Mouse (Mus musculus) spleen, adult 2 months (tissue): ENCODE measurements around the gene Rhob. TPM values are rescaled to one million over a fixed set of nuclear protein-coding genes. Genes with fewer than 3 reads are reported as not detected.

Experiments
- DNase-seq, 2 experiments: peaks; one replicate each; pipeline versions ENCODE4 v3.0.0 to v3.0.0-alpha.2; 2012 to 2021; ENCODE audit warnings: low spot score in 2 of 2, low read depth in 1 of 2
- H3K27ac ChIP-seq: fragments of 200-500 bp; 2 replicates; pipeline ENCODE4 v1.5.1; 2012; ENCODE audit warnings: low read length, inconsistent platforms; ENCODE audit not compliant: insufficient read depth
- H3K27me3 ChIP-seq: fragments of 200-500 bp; 2 replicates; pipeline ENCODE4 v1.6.1; 2012; ENCODE audit warnings: mild to moderate bottlenecking, moderate library complexity, low read length, inconsistent platforms; ENCODE audit not compliant: control insufficient read depth, insufficient read depth
- H3K36me3 ChIP-seq: fragments of 200-500 bp; 2 replicates; pipeline ENCODE4 v1.6.1; 2012; ENCODE audit warnings: mild to moderate bottlenecking, low read length, inconsistent platforms; ENCODE audit not compliant: control insufficient read depth, insufficient read depth
- H3K4me1 ChIP-seq: fragments of 200-500 bp; 2 replicates; pipeline ENCODE4 v1.6.1; 2011; ENCODE audit warnings: inconsistent platforms; ENCODE audit not compliant: control insufficient read depth, insufficient read depth, insufficient read length
- H3K4me3 ChIP-seq: fragments of 200-500 bp; 2 replicates; pipeline ENCODE4 v1.5.1; 2011; ENCODE audit warnings: mild to moderate bottlenecking, inconsistent platforms; ENCODE audit not compliant: insufficient read depth, insufficient read length; ENCODE audit errors: extremely low read depth
- CTCF ChIP-seq: fragments of 200-500 bp; IDR thresholded peaks from 2 replicates; pipeline ENCODE4 v1.5.1; 2011; ENCODE audit warnings: mild to moderate bottlenecking, inconsistent platforms; ENCODE audit not compliant: insufficient read depth, insufficient read length, insufficient replicate concordance; ENCODE audit errors: extremely low read depth
- POLR2A ChIP-seq: fragments of 200-500 bp; IDR thresholded peaks from 2 replicates; pipeline ENCODE4 v1.6.1; 2011; ENCODE audit warnings: low read depth, low read length, inconsistent platforms
- WGBS: fragments of 180-500 bp; shearing (Covaris S2); methylation state at CpG from one replicate; pipeline ENCODE4 v1.1.7; 2018; 5-methylcytosine and 5-hydroxymethylcytosine counted together
- polyA plus RNA-seq: library from polyadenylated mRNA; depleted of rRNA; stranded (reverse); fragments of >200 nt; gene quantifications from 2 replicates; pipeline ENCODE4 v1.2.3, GENCODE M21; 2012

The Rhob gene
- polyA plus RNA-seq, 1 experiment, result 84.8 TPM

DNA sequence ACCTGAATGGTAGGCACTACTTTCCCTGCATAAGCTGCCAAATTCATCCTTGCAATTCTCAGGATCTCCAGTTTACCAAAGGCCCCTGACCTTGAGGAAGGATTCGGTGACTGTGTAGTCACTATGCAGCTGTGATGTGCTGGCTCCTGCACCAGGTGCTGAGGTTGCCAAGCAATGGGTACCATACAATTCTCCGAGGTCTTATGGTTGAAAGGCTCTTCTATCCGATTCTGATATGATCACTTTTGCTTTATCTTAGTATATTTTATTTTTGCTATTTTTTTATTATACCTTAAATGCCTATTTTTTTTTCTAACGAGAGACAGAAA, 11.2 kb downstream of the Rhob start:
- Histone ChIP-seq H3K36me3 (no peaks in the 10 kb centered on the region), H3K4me3 (no peak overlapping the region), H3K27ac (no peak overlapping the region), H3K4me1 (no peaks in the 10 kb centered on the region), H3K27me3 (no peaks in the 10 kb centered on the region)
- WGBS, result 88% methylated on average over 4 of the region's 4 CpGs
- DNase-seq, result no peak
- TF ChIP-seq POLR2A (no peak), CTCF (no peak)

DNA sequence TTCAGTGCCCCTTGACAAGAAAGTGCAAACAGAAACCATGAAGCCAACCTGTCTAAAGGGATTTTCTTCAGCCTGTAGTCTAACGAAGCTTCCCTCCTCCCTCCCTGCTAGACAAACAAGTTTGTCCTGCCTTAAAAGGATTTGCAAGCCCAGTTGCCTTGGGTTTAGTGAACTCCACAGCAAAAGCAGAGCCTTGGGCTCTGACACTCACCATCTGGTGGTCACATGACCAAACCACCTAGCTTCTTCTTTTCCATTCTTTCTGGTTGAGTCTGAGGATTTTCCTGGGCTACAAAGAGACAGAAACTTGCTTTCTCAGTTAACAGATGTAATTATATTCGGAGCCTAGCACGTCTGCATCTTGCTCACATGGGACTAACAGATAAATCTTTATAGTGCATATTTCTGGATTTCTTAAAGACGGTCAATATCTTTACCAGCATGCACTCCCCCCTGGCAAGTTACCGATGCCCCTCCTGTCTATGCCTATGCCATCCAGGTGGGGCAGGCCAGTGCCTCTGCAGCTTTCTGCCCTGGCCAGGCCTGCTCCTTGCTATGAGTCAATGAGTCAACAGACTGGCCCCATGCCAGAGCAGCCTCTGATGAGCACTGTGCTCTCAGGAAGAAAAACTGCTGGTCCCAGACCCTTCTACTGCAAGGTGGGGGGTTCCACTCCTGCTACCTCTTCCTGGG, 11.7 kb downstream of the Rhob start:
- no peak overlapping the region for H3K4me3 ChIP-seq
- no peaks in the 10 kb centered on the region for H3K4me1 ChIP-seq
- no peaks in the 10 kb centered on the region for H3K36me3 ChIP-seq
- TF ChIP-seq POLR2A (no peak), CTCF (no peak)
- 73% methylated on average over 5 of the region's 5 CpGs for WGBS
- DNase-seq, result no peak
- no peaks in the 10 kb centered on the region for H3K27me3 ChIP-seq
- H3K27ac ChIP-seq, result no peak overlapping the region

DNA sequence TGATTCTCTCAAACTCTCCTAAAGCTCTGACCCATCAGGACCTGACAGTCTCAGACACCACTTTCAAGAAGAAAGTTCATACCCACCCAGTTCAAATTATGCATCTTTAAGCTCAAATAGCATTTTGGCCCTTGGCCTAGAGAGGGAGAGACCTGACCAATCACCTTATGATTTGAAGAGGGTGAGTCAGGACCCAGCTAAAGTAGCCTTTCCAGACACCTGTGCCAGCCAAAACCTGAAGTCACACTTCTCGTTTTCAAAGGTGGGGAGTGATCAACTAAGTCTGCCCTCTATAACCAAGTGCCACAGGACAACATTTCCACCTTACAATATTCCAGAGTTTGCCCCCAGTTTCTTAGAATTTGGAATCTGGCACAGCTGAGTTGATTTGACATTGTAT, 12.5 kb downstream of the Rhob start:
- Histone ChIP-seq H3K36me3 (no peaks in the 10 kb centered on the region), H3K4me3 (no peak overlapping the region), H3K4me1 (no peaks in the 10 kb centered on the region), H3K27me3 (no peaks in the 10 kb centered on the region), H3K27ac (no peak overlapping the region)
- TF ChIP-seq POLR2A, result no peak
- no peak for TF ChIP-seq CTCF
- WGBS, result 51% methylated on average over 1 of the region's 1 CpGs
- no peak for DNase-seq

DNA sequence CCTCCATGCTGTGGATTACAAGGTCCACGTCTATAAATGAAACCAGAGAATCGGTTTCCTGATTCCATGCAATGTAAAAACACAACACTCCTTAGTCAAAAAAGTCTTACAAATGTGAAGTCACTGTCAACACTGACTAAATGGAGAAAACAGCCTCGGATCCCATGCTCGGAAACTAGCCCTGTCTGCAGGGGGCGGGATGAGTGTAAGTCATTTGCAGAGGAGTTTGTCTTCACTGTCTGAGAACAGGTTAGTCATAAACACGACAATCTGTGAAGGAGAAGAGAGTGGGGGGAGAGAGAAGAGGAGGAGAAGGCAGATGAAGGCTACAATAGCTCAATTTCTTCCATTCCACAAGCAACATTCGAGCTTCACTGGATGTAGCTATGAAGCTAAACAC, 14.6 kb downstream of the Rhob start:
- H3K4me1 ChIP-seq, result no peaks in the 10 kb centered on the region
- TF ChIP-seq POLR2A, result no peak
- TF ChIP-seq CTCF, result no peak
- H3K27ac ChIP-seq, result no peak overlapping the region
- no peaks in the 10 kb centered on the region for H3K36me3 ChIP-seq
- no peak for DNase-seq
- H3K27me3 ChIP-seq, result no peaks in the 10 kb centered on the region
- no peak overlapping the region for H3K4me3 ChIP-seq
- 82% methylated on average over 7 of the region's 7 CpGs for WGBS

DNA sequence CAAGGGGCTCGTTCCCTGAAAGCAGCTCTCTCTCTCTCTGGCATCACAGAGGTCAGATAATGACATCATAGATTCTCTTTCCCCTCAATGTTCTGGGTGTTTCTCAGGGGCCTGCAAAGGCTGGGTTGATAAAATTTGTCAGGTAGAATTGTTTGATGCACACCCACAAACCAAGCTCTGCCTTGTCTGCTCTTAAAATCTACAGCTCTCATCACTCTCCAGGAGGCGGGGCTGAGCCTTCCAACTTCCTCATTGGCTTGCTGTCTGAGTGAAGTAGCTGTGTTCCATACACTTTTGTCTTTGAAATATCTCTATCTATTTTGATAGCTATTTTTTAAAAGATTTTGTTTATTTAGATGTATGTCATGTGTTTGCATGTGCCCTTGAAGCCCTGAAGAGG, 17.6 kb downstream of the Rhob start:
- DNase-seq, result no peak
- no peak overlapping the region for H3K27ac ChIP-seq
- TF ChIP-seq POLR2A (no peak), CTCF (no peak)
- no peaks in the 10 kb centered on the region for H3K36me3 ChIP-seq
- WGBS, result 59% methylated on average over 2 of the region's 2 CpGs
- no peaks in the 10 kb centered on the region for H3K27me3 ChIP-seq
- no peaks in the 10 kb centered on the region for H3K4me1 ChIP-seq
- no peak overlapping the region for H3K4me3 ChIP-seq

DNA sequence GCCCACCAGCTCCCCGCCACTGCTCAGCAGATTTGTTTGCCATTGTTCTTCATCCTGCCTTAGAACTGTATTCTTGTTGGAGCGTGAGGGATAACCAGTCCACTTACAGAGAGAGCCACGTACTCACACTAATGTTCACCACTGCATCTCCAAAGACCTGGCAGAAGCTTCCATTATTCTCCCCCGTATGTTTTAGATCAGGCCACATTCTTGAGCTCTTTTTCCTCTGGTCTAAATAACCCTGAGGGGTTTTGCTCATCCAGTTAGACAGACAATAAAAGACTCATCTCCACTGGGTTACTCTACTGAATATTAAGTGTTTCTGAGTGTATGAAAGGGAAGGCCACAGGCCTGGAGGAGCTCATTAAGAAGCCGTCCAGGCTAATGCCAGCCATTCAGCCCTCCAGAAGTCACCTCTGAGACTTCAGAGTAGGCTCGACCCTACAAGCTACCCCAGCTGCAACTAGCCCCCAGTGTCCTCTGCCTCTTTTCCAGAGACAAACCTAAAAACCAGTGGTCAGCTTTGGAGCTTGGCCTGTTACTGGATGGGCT, 24.9 kb downstream of the Rhob start:
- Histone ChIP-seq H3K4me1 (no peaks in the 10 kb centered on the region), H3K27me3 (no peaks in the 10 kb centered on the region), H3K4me3 (no peak overlapping the region), H3K27ac (no peak overlapping the region), H3K36me3 (no peaks in the 10 kb centered on the region)
- no peak for DNase-seq
- TF ChIP-seq CTCF (no peak), POLR2A (no peak)
- 85% methylated on average over 6 of the region's 6 CpGs for WGBS

DNA sequence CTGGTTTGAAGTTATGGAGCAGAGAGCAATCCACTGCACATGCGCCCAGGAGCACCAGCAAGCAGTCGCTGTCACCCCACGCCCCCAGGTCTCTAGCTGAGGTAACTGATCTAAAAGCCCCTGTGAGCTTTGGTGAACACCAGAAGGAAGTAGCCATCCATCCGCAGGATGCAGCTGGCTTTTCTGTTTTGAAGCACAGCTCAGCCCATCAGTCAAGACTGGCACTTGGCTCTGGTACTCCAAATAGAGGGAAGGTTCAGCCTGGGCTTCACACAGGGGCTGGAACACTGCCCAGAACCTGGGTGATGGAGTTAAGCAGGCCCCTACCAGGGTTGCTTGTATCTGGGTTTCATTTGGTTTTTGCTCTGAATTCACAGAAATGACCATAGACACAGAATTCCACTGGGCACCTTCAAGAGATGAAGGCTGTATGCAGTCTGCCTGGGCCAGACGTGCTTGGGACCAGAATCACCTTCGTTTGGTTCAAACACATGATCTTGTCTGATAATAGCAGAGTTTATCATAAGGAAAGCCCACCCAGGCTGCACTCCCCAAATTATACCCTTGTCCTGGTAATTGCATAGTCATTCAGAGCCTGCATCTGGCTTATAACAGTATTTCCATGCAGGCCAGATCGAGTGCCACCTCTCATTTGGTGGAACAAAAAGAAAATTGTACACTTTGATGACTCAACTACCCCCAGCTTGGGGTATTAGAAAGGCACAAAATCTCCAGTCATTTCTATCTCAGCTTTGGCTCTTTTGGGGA, 27.0 kb downstream of the Rhob start:
- TF ChIP-seq CTCF, result no peak
- TF ChIP-seq POLR2A, result no peak
- Histone ChIP-seq H3K27me3 (no peaks in the 10 kb centered on the region), H3K36me3 (no peaks in the 10 kb centered on the region), H3K27ac (no peak overlapping the region), H3K4me3 (no peak overlapping the region), H3K4me1 (no peaks in the 10 kb centered on the region)
- WGBS, result 18% methylated on average over 7 of the region's 7 CpGs
- no peak for DNase-seq
